Mouse (Mus musculus) adipocyte (in vitro differentiated cells): ENCODE measurements around the gene Nup188.

ENCODE experiments used
- DNase-seq: peaks from one replicate; pipeline ENCODE4 v3.0.0-alpha.2; 2016; ENCODE audit warnings: low spot score

Nup188 gene

DNA sequence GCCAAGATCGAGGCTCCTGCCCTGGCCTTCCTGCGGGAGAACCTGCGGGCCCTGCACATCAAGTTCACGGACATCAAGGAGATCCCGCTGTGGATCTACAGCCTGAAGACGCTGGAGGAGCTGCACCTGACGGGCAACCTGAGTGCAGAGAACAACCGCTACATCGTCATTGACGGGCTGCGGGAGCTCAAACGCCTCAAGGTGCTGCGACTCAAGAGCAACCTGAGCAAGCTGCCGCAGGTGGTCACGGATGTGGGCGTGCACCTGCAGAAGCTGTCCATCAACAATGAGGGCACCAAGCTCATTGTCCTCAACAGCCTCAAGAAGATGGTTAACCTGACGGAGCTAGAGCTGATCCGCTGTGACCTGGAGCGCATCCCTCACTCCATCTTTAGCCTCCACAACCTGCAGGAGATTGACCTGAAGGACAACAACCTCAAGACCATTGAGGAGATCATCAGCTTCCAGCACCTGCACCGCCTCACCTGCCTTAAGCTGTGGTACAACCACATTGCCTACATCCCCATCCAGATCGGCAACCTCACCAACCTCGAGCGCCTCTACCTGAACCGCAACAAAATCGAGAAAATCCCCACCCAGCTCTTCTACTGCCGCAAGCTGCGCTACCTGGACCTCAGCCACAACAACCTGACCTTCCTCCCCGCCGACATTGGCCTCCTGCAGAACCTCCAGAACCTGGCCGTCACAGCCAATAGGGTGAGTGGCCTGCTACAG, 29.4 kb upstream of the Nup188 start:
- DNase-seq, result no peak

DNA sequence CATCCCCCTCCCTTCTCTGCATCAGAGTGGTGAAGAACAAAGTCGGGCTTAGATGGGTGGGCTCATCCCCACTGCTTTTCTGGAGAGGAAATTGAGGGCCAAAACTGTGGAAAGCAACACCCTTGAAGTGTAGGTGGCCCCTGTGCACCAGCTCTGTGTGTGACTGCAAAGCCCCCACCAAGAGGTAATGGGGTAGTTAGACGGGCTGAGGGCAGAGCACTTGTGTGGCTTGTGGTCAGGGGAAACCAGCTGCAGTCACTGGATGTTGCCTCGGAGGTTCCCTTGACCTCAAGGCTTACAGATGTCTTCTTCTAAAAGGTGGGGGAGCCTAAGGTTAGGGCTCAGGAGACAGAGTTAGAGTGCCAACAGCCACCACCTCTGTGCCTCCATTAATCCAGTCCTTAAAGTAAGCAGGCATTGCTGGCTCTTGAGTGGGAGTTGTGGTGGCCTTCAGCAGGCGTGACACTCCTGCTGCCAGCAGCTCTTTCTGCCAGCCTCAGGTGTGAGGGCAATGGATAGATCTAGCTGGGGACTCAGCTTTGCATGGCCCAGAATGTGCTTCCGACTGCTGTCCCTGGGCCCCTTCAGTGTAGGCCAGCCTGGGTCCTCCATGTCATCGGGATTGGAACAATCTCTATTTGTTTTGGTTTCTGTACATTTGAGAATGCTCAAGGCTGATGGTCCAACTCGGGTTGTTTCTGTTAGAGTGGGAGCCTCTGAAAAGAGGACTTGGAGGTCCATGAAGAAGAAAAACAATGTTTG, 28.3 kb upstream of the Nup188 start:
- no peak for DNase-seq

DNA sequence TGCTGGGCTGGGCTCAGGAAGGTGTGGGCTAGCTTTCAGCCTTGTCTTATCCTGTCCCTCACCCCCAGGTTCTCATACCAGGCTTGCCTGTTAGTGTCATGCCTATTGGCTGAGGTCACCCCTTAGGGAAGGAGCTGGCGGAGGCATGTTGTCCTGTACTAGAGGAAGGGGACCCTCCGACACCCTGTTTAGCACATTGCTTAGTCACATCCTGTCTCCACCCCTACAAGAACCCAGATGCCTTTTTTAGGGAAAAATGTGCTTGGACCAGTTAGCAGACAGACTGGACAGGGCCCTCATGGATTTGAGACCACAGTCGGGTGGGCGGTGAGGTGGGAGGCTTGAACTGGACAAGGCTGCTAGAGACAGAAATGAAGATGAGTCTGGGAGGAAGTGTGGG, 27.6 kb upstream of the Nup188 start:
- DNase-seq, result no peak

DNA sequence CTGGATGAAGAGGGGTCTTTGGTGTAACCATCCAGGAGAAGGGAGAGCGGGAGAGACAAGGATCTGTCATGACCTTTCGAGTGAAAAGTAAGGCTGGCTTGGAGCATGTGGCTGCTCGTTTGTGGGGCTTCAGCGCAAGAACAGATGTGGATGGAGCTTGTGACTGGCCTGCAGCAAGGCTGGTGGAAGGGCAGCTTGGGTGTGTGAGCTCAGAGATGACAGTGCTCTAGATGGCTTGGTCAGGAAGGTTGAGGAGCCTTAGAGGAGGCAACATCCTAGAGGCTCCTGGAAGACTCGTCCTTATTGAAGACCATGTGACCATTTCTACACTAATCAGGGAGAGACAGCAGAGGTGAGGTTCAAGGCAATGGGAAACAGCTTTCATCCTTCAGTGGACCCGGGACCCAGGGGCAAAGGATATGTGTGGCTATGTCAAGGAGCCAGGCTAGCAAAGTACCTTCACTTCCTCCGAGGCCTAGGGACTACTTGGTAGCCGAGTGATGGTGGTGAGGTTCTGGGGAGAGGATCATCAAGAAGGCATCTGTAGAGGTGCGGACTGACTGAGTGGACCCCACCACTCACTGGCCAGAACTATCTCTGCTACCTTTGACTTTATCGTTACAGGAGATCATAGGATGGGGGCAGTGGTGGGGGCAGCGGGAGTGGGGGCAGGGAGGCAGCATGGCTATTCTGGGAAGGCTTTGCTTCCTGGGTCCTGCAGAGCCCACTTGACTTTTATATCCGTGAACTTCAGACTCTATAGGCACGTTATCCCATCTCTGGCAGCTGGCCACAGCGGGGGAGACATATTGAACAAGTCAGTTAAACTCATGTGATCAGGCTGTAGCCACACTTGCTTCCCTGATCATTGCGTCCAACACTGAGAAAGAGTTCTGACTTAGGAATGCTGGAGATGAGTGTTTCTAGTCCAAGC, 26.8 kb upstream of the Nup188 start:
- no peak for DNase-seq

DNA sequence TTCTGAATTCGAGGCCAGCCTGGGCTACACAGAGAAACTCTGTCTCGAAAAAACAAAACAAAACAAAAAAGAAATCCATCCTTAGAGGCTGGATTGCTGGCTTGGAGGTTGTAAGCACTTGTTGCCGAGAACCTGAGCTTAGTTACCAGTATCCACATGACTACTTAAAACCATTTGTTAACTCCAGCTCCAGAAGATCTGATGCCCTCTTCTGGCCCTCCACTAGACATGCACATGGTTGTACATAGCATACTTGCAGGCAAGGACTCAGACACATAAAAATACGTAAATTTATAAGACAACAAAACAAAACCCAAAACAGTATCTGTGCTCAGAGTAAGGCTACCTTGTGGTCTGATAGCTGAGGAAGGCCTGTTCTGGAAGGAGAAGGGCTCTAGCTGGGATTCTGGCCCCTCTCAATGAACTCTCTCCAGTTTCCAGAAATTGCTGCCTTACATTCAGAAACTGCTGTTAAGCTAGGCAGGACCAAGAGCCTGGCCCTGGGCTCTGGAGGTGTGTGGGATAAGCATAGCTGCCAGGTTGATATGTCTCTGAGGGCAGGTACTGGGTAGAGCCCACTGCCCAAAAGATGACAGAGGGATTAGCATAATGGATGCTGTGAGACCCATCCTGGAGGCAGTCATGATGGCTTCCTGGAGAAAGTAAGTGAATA, 25.0 kb upstream of the Nup188 start:
- no peak for DNase-seq

DNA sequence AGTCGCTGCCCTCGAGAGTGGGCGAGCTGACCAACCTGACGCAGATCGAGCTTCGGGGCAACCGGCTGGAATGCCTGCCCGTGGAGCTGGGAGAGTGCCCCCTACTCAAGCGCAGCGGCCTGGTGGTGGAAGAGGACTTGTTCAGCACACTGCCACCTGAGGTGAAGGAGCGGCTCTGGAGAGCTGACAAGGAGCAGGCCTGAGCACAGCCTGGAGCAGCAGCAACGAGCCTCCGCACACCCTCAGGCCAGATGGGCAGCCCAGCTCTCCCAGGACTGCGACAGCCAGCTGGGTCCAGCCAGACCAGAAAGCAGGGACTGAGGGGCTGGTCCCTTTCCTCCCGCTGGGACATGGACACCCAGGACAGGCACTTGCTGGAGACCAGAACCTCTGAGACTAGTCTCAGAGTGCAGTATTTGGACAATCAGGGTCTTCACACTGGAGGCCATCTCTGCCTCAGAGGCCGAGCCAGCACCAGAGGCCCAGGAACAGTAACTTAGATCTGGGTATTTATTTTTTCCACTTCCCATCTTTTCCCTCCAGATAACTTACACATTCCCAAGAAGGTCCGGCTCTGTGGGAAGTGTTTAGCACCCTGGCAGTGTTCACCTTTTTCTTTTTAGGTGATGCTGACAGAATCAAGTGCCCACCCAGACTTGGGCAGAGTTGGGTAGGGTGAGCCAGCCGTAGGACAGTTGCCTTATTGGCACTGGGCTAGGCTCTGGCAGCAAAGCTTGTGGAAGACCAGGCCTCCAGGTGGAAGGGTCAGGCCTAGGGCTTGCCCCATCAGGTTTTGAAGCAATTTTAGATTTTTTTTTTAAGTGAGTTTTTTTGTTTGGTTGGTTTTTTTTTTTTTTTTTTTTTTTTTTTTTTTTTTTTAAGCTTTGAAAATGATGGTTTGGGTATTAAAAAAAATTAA, 24.0 kb upstream of the Nup188 start:
- DNase-seq, result peak; percentile 24

DNA sequence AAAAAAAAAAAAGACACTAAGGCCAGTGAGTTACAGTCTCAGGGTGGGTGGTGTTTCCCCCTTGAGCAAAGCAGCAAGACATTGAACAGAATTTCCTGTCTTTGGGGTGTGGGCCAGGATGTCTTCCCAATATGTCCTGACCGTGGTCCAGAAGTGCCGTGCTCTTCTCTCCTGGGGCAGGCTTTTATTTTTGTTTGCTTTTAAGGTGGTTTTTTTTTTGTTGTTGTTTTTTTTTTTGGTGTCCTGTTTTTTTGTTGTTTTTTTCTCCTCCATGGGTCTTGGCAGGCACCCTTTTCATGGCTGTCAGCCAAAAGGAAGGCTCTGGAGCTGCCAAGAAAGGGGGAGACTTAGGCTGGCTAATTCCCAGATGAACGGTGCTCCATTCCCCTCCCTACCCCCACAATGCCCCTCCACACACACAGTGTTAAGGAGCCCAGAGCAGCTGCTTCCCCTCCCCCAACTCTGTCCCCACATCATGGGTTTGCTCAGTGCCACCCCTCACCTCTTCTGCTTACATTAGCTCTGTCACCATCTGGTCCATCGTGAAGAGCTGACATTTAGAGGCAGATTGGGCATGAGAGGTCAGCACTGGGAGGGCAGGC, 23.3 kb upstream of the Nup188 start:
- peak; percentile 88 for DNase-seq

DNA sequence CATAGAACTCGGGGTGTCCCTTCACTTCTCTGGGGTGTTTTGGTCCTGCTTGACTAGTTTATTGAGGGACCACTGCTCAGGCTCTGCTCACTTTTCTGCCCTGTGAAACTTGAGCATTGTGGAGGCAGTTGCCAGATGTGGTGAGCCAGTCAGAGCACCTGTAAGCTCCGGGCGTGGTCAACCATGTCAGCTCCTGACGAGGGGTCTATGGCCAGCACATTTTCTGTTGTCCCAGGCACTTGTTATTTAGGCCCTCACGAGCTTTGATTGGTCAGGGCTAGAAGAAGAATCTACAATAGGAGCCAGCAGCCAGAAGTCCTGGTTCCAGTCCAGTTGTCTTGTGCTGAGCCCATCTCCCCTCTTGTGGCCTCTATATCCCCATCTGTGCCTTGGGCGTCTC, 22.4 kb upstream of the Nup188 start:
- DNase-seq, result no peak

DNA sequence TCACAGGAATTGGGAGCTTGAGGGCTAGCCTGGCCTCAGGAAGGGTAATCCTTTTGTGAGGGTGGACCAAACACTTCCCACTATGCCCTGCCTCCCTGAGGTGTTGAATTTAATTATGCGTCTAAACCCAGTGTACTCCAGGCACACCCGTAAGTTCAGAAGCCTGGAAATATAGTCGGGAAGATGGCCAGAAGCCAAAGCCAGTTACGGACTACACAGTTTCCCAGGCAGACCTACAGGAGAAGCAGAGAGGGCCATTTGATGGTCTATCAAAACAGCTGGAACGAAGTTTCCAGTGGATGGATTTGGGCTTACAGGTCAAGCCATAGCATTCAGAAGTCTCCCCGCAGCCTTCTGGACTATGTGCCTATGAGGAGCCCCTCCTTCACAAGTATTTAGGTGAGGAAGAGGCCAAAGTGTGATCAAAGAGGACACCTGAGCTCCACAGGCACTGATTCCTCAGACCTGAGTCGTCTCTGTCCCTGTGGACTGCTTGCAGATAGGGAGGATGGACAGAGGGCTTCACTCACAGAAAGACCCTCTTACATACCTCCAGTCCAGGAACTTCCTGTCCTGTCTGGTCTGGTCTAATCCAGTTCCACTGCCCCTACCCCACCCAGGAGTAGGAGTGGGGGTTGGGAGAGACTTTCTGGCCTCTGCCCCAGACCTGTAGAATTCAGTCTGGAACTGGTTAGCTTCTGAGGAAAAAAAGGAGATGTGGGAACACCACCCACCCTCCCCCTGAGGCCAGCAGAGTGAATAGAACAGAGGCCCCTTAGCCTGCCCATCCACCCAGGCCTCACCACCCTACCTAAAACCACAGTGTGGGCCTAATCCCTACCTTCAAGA, 21.3 kb upstream of the Nup188 start:
- DNase-seq, result peak; percentile 50

DNA sequence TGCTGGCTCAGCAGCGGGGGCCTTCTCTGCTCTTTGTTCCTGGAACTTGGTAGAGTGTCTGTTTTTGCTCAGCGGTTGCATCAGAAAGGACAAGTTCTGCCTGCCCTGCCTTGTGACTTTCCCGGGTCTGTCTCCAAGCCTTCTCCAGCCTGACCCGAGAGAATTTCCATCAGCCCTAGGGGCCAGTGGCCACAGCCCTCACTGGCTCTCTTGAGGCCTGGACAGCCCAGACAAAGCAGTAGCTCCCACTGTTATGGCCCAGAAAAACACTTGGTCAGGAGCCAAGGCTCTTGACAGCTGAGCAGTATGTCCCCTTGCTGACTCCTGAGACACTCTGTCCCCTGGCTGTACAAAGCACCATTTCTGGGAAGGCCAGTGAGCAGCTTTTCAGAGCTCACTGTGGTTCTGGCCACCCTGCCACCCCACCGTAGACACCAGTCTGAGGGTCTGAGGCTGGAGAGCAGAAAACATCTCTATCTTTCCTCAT, 20.4 kb upstream of the Nup188 start, which contains the start of gene Phyhd1:
Gene Phyhd1, plus strand, starts transcription at position 437 of the 487 bp plus-strand sequence.
- DNase-seq, result peak; percentile 95

DNA sequence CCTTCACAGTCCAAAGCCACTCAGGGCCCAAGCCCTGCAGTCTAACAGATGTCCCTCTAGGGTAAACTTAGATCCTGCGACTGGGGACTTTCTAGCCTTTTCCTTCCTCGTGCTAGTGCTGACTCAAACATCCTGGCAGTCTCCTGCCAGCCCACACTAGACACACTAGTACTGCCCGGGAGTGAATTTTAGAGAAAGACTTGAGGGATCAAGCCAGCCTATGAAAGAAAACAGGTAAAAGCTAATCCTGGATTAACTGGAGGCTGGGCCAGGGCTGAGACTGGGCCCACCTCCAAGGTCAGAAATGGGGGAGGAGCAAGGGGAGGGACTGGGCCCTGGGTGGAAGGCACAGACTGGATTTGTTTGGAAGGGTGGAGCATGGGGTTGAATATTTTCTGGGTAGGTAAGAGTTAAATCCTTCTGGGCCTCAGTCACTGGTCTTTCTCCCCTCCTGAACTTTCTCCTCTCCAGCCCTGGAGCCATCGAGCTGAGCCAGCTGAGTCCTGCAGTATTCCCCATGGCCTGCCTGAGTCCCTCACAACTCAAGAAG, 19.7 kb upstream of the Nup188 start:
- peak; percentile 90 for DNase-seq

DNA sequence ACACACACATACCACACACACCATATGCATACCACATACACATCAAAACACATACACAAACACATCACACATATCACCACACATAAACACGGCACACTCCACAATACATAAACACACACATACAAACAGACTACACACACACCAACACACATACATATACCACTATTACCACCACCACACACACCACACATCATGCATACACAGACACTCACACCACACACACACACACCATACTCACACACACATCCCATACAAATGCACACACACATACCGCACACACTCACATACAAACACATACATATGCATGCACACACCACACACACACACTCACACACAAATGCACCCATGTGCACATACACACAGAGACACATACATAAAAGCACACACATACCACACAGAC, 18.7 kb upstream of the Nup188 start:
- no peak for DNase-seq

DNA sequence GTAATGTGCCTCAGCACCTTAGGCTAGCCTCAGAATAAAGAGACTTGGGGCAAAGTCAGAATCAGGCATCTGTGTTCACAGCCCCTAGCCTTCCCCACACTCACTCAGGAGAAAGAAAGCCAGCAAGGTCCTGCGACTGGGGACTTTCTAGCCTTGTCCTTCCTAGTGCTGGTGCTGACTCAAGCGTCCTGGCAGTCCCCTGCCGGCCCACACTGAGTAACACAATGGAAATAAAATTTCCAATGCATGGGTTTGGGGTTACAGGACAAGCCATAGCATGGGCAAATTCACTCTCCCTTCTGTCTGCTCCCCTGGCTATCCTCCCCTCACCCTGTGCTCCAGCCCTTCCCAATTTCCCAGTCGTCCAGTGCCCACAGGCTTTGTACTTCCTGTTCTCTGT, 17.8 kb upstream of the Nup188 start:
- no peak for DNase-seq

DNA sequence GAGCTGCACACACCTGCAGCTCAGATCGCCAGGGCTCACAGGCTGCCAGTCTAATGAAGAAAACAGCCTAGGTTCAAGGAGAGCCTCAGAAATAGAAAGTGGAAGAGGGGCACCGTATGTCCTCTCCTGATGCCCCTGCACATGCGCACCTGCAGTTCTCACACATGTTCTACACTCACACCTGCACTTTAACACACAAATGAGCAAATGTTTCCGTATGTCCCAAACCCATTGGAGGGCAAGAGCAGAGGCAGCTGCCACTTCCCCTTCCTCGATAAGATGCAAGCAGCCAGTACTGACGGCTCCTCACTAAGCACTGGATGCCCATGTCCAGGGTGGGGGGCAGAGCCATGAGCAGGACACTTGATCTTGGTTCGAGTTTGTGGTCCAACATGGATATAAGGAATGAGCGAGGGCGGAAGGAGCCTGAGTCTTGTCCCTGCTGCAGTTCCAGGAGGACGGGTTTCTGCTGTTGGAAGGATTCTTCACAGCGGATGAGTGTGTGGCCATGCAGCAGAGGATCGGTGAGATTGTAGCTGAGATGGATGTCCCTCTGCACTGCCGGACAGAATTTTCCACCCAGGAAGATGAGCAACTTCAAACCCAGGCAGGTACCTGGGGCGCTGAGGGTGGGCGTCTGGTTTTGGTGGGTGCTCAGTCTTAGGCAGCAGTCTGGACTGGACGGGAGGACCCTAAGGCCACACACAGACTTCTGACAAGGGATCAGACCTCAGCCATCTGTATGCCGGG, 16.8 kb upstream of the Nup188 start:
- DNase-seq, result no peak

DNA sequence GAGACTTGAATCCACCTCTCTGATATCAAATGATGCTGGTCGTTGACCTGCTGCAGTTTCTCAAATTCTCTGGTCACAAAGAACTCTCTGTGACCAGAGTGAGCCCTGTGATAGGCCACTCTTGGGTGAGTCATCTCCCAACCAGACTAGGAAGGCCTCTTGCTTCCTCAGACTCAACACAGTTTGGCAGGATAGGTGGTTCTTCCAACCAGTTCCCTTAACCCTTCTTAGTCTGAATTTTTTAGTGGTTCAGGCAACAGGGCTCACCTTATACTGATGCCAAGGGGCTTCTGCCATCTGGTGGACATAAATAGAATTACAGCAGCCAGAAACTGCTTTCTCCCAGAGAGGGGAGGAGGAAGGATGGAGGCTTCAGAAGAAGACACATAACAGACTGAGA, 16.1 kb upstream of the Nup188 start:
- peak; percentile 89 for DNase-seq

DNA sequence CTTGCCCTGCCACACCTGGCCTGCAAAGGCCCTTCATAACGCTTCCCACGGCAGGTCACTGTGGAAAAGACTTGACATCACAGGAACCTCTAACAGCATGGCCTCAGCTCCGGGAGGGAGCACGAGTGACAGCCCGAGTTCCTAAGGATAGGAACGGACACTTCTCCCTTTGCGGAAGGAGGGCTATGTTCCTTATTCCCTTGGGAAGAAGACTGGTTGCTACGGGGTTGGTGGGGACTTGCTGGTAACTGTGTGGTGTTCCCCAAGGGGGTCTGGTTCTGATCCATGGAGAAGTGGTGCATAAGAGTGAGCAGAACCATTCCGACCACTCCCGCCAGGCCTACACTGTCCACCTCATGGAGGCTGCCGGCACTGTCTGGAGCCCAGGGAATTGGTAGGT, 5.5 kb upstream of the Nup188 start, which contains the start of gene Gm28038:
Gene Gm28038, plus strand, starts transcription at position 301 of the 400 bp plus-strand sequence.
- no peak for DNase-seq

DNA sequence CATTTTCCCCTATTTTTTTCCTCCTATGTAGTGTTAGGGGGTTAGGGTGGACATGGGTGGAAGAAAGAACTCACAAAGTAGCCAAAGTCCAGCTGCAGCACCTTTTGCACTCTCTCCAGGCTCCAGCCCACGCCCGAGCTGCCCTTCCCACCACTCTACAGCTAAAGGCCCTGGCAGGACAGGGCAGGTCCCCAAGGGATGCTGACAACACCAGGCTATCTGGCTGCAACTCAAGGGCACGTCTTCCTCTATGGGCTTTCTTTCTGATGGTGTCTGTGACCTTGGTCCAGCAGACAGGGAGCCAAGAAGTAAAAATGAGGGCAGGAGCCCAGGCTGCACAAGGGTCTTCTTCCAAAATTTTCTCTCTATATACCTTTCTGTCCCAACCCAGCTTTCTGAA, 4.5 kb upstream of the Nup188 start:
- peak; percentile 47 for DNase-seq

DNA sequence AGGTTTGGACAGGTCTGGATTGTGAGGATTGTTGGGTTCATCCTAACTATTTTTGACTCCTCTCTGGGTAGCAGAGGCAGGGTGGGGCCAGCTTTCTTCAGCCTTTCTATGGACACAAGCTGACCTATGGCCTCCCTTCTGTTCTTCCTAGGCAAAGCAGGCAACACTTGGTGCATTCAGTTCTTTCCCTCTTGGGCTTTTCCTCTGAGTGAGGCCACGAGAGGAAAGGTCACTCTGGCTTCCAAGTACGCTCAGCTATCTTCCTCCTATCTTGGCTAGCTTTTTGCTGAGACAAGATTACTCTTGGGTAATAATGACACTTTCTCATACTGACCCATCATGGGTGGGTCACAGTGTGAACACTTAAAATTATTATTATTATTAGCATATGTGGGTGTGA, 3.0 kb upstream of the Nup188 start:
- peak; percentile 83 for DNase-seq
